Mouse (Mus musculus) activated CD4-positive, CD25-positive, alpha-beta regulatory T cell, adult 4 months (primary cell): ENCODE data around the gene Pdha1. TPM values are rescaled to one million over a fixed set of nuclear protein-coding genes. Genes with fewer than 3 reads are reported as not detected.

ENCODE experiments used
- ATAC-seq: one replicate; pipeline ENCODE4 v1.8.0; 2017
- polyA plus RNA-seq, 2 experiments: library from polyadenylated mRNA; unstranded; fragments of 100-300 nt; shearing (Covaris generic); gene quantifications; one replicate each; pipeline ENCODE4 v1.2.1; 2017

Pdha1 gene
- polyA plus RNA-seq = 100 to 1,000 TPM; 168 to 176 TPM

GRCm38 (mm10) chrX:160137861-160138717 lies at the start of gene Pdha1:
Gene Pdha1, minus strand, starts transcription at chrX:160138413.
- peak; percentile 86 for ATAC-seq

DNA sequence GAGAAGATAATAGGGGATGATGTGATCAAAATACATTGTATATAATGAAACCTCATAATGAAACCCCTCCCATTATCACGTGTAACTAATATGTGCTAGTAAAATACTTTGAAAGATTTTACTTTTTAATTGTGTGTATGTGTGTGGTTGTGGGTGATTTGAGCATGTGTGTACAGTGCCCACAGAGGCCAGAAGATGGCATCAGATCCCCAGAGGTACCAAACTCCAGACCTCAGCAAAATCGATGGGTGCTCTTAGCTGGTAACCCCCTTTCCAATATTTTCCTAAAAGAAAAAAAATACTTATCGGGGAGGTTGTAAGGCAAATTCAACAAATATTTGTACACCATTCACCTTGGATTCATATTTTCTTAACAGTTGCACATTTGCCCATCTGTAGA lies 40.8 kb upstream of the Pdha1 start:
- no peak for ATAC-seq

- peak; percentile 54 for ATAC-seq
These were observed 31.9 kb upstream of the Pdha1 start for GRCm38 (mm10) chrX:160170150-160170549.

GRCm38 (mm10) chrX:160166246-160166985 lies 28.2 kb upstream of the Pdha1 start:
- ATAC-seq = no peak

DNA sequence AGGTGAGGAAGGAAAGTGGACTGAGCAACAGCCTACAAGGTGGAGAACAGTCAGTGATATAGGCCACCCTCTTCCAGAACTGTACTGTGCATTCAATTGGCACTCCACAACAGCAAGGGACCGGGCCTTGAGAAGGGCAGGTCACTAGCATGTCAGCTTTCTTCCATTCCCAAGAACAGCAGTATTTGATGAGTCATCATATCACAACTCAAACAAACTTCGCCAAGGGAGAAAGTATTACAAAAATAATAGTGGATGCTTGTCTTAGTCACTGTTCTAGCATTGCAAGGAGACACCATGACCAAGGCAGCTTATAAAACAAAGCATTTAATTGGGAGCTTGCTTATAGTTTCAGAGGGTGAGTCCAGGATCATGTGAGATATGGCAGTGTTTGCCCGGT lies 26.0 kb upstream of the Pdha1 start:
- no peak for ATAC-seq

- no peak for ATAC-seq
These were observed 15.1 kb upstream of the Pdha1 start for GRCm38 (mm10) chrX:160153147-160153815.

GRCm38 (mm10) chrX:160148859-160149258 lies 10.6 kb upstream of the Pdha1 start:
- no peak for ATAC-seq

DNA sequence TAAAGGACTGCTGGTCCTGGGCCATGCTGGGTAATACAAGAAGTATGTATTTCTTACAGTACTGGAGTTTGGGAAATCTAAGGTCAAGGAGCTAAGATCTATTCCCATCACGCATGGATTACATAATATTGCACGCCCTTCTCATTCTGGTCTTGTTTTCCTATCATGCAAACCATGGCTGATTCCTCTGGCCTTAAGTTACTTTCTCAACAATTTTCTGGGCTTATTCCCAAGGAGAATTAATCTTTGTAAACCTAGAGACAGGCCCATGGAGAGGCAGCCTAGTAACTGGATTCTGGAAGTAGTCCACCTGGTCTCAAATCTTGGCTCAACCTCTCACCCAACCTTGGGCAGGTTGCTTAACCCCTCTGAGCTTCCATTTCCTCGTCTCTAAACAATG lies 9.2 kb upstream of the Pdha1 start:
- no peak for ATAC-seq

GRCm38 (mm10) chrX:160146806-160147205 lies 8.6 kb upstream of the Pdha1 start:
- no peak for ATAC-seq

DNA sequence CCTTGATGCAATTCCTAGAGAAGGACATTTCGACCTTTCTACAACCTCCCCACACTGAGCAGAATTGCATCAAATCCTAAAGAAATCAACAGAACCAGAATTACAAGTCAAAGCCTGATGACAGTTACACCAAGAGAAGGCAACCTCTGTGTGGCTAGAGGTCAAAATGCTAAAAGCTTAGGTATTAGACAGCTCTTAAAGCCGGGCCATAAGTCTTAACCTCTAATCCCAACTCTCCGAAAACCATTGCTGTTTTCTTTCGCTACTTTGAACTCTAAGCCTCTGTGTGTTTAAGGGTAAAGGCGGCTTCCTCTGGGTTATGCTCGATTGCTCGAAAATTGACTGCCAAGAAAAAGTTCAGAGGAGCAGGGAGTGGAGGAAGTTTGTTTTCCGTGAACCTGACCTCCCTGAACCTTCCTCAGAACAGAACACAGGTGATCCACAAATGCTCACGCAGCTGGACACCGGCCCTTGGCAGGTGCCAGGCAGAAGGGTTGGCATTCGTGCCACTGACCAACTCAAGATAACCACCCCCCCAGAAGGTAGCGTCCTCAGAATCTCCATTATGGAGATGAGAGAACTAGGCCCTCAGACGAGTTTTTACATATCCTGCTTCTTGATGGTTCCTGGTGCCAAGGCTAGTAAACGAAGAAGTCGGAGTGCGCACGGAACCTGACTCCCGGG lies 894 bp downstream of the Pdha1 start:
- peak; percentile 0 for ATAC-seq

- peak; percentile 59 for ATAC-seq
These were observed 2.1 kb downstream of the Pdha1 start for GRCm38 (mm10) chrX:160136153-160136552.

DNA sequence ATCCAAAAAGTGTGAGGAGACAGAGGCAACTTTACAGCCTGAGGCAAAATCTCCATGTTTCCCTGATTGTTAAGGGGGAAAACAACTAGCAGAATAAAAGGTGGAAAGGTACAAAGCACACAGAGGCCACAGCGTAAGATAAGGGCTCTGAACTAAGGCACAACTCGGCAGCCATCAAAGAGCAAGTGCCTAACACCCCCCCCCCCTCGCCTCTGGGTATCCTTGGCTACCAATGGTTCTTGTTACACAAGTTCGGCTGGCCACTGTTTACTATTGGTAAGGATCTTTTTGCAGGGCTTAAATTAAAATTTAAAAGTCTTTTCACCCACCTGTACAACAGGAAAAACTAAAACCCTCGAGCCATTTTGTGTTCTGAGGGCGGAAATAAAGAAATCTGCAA lies 2.5 kb downstream of the Pdha1 start:
- peak; percentile 2 for ATAC-seq

GRCm38 (mm10) chrX:160134136-160134843 lies 3.9 kb downstream of the Pdha1 start:
- no peak for ATAC-seq

DNA sequence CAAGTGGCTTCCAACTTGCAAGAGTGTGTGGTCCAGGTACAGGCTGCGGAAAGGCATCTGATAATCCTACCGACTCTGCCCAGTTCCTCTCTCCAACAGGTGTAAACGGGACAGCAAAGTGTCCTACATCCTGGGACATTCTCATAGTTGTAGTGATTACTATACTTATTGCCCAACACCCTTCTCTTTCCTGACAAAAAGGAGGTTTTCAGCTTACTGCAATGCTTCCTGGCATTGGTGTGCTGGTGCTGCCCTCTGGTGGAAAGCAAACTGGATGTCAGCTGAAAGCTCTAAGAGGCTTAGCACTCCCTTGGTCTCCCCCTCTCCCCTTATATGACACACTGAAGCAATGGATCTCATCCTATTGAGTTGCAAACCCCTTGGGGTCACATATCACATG lies 21.6 kb downstream of the Pdha1 start:
- peak; percentile 54 for ATAC-seq

- no peak for ATAC-seq
These were observed 22.1 kb downstream of the Pdha1 start for GRCm38 (mm10) chrX:160116074-160116473.

DNA sequence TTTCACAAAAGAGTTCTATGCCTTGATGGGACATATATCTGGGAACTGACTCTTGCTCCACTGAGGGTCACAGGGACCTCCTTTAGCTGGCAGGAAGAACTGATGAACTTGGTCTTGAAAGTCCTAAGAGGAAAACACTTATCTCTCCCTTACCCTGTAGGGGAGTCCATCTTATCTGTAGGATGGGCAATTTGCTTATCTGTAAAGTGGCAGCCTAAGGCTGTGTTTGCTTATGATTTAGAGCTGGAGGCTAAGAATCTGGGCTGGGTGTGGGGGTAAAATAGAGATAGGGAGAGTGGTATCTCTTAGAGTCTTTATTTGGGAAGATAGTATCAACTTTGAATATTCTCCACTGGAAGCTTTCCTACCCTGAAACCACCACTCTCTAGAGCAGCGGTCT lies 24.4 kb downstream of the Pdha1 start:
- no peak for ATAC-seq

DNA sequence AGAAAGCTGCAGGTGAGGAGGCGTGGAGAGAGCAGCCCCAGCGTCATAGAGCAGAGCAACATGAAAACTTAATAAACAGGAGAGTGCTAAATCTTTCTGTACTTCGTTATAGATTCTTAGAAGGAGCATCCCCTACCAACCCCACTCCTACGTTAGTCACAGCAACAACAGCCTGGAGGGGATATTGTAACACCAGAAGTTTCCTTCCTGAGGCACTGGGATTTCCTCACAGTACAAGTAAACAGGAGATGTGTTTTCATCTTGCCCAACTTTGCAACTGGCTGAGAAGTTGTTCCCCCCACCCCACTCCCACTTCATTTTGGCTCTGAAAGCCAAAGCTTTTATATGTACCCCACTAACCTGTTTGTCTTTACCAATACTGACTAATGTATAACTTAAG lies 30.4 kb downstream of the Pdha1 start:
- ATAC-seq = no peak

- ATAC-seq = no peak
These were observed 46.2 kb downstream of the Pdha1 start for GRCm38 (mm10) chrX:160091973-160092372.
